Mouse (Mus musculus) heart, postnatal 0 days (tissue): ENCODE results near the gene Vapa. TPM values are rescaled to one million over a fixed set of nuclear protein-coding genes. Genes with fewer than 3 reads are reported as not detected.
"Not testable (repeated sequence)": the region's sequence is repeated elsewhere in the genome, so short reads cannot be mapped to it uniquely, and the experiment has no call there.

Experiments used
- ATAC-seq: fragments of 200-750 bp; cut with Nextera tagmentation; 2 replicates; pipeline ENCODE4 v1.8.0; 2017; ENCODE audit warnings: low read depth, moderate number of reproducible peaks, moderate library complexity; ENCODE audit not compliant: insufficient read depth
- DNase-seq: peaks from one replicate; pipeline ENCODE4 v3.0.0-alpha.2; 2016; ENCODE audit warnings: low spot score
- H3K27ac ChIP-seq: fragments of 300-500 bp; sonication (generic); 2 replicates; pipeline ENCODE4 v1.5.1; 2014; ENCODE audit warnings: low read depth, mild to moderate bottlenecking
- H3K27me3 ChIP-seq: fragments of 300-500 bp; sonication (generic); 2 replicates; pipeline ENCODE4 v1.6.1; 2014; ENCODE audit warnings: low read length, mixed read lengths; ENCODE audit not compliant: control insufficient read depth, insufficient read depth
- H3K36me3 ChIP-seq: fragments of 300-500 bp; sonication (generic); replicated peaks from 2 replicates; pipeline ENCODE4 v1.6.1; 2014; ENCODE audit warnings: low read length, mixed read lengths; ENCODE audit not compliant: control insufficient read depth, insufficient read depth
- H3K4me1 ChIP-seq: fragments of 300-500 bp; sonication (generic); 2 replicates; pipeline ENCODE4 v1.6.1; 2014; ENCODE audit warnings: antibody characterized with exemption; ENCODE audit not compliant: control insufficient read depth, insufficient read depth
- H3K4me2 ChIP-seq: fragments of 300-500 bp; sonication (generic); 2 replicates; pipeline ENCODE4 v1.6.1; 2014; ENCODE audit warnings: low read depth, mild to moderate bottlenecking, low read length, moderate library complexity
- H3K4me3 ChIP-seq: fragments of 300-500 bp; sonication (generic); 2 replicates; pipeline ENCODE4 v1.5.1; 2014; ENCODE audit warnings: low read depth, low read length
- H3K9ac ChIP-seq: fragments of 300-500 bp; sonication (generic); replicated peaks from 2 replicates; pipeline ENCODE4 v1.6.1; 2014; ENCODE audit warnings: low read depth, low read length, mixed read lengths
- H3K9me3 ChIP-seq: fragments of 300-500 bp; sonication (generic); replicated peaks from 2 replicates; pipeline ENCODE4 v1.6.1; 2016; ENCODE audit warnings: low read length; ENCODE audit not compliant: control insufficient read depth
- CTCF ChIP-seq: IDR thresholded peaks from 2 replicates; pipeline ENCODE4 v1.5.1; 2016; ENCODE audit warnings: antibody characterized with exemption, control low read depth, low read depth
- EP300 ChIP-seq: IDR thresholded peaks from 2 replicates; pipeline ENCODE4 v1.6.1; 2016; ENCODE audit warnings: antibody characterized with exemption, low read depth
- WGBS: fragments of 180-500 bp; shearing (Covaris S2); extraction: QIAGEN DNeasy Blood & Tissue Kit; methylation state at CpG from one replicate; pipeline ENCODE4 v1.1.7; 2014; 5-methylcytosine and 5-hydroxymethylcytosine counted together
- polyA plus RNA-seq: library from polyadenylated mRNA; unstranded; fragments of >200 nt; fragmentation: Nextera tagmentation; extraction: Ambion mirVana; gene quantifications from 2 replicates; pipeline ENCODE4 v1.2.1, GENCODE M21; 2015
- total RNA-seq: library from RNA; depleted of rRNA; stranded (reverse); fragments of >200 nt; gene quantifications from 2 replicates; pipeline ENCODE4 v1.2.3, GENCODE M21; 2014; ENCODE audit warnings: low replicate concordance; rRNA removed

Vapa gene
- total and polyA plus RNA-seq, 2 experiments from 2014 or later = 49.8 to 139 TPM

GRCm38 (mm10) chr17:65540441-65541272 is 72.7 kb downstream of the Vapa start, which contains the start of gene Tmem232:
Gene Tmem232 (minus strand): TSS chr17:65540782.
- Histone ChIP-seq H3K27me3 (no peaks in the 10 kb centered on the region), H3K9ac (peak within 1 kb of the TSS; percentile 51), H3K36me3 (no peaks in the 10 kb centered on the region), H3K4me1 (no peaks in the 10 kb centered on the region), H3K27ac (peak within 1 kb of the TSS; percentile 49), H3K4me3 (peak within 1 kb of the TSS; percentile 49), H3K9me3 (no peaks in the 10 kb centered on the region), H3K4me2 (peak within 1 kb of the TSS; percentile 67)
- ATAC-seq = peak; percentile 89
- WGBS = 13% methylated on average over 26 of the region's 26 CpGs
- peak; percentile 58 for TF ChIP-seq CTCF
- TF ChIP-seq EP300 = no peak
- peak; percentile 69 for DNase-seq

DNA sequence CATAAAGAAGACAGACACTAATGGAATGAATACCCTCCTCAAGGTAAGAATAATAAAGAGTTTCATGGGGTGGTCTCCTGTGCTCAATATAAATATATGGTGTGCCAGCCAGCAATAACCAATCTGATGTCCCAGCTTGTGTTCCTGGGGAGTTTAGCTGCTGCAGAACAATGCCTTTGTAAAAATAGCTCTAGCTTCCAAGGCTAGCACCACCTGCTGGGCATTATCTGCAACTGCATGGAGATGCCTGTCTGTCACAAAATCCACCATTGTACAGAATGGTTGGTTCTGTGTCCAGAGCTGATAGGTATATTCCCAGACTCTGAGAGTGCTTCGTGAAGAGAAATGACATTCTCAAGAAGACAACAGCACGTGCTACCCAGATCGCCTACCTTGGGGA is 77.2 kb downstream of the Vapa start:
- WGBS = 11% methylated on average over 3 of the region's 3 CpGs
- Histone ChIP-seq H3K27me3 (no peaks in the 10 kb centered on the region), H3K4me1 (no peaks in the 10 kb centered on the region), H3K9me3 (no peaks in the 10 kb centered on the region), H3K4me3 (no peak overlapping the region), H3K9ac (no peak overlapping the region), H3K27ac (no peak overlapping the region), H3K36me3 (no peaks in the 10 kb centered on the region), H3K4me2 (no peak overlapping the region)
- DNase-seq (peak; percentile 53), ATAC-seq (no peak)
- TF ChIP-seq EP300 = no peak
- TF ChIP-seq CTCF = peak; percentile 90

DNA sequence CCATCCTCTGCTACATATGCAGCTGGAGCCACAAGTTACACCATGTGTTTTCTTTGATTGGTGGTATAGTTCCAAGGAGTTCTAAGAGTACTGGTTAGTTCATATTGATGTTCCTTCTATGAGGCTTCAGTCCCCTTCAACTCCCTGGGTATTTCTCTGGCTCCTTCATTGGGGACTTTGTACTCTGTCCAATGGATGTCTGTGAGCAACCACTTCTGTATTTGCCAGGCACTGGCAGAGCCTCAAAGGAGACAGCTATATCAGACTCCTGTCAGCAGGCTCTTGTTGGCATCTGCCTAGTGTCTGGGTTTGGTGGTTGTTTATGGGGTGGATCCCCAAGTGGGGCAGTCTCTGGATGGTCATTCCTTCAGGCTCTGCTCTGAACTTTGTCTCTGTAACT is 81.0 kb downstream of the Vapa start:
- H3K27ac ChIP-seq, H3K36me3 ChIP-seq, H3K4me3 ChIP-seq, DNase-seq, ATAC-seq, H3K4me2 ChIP-seq, H3K9me3 ChIP-seq, H3K9ac ChIP-seq, H3K4me1 ChIP-seq, H3K27me3 ChIP-seq: not testable (repeated sequence)

Other genes starting within 250 kb of the Vapa start
- not detected in 2 replicates for gene Tmem232, start 72.8 kb downstream of the Vapa start, total RNA-seq
- 0.18 and 0.23 TPM in 2 replicates for gene Tmem232, start 72.8 kb downstream of the Vapa start, polyA plus RNA-seq
- gene Txndc2, start 28.6 kb upstream of the Vapa start, total RNA-seq = not detected in 2 replicates
- gene Txndc2, start 28.6 kb upstream of the Vapa start, polyA plus RNA-seq = 0.16 and 0.18 TPM in 2 replicates
- 38.1 and 44.1 TPM in 2 replicates for gene Rab31, start 159.2 kb upstream of the Vapa start, total RNA-seq
- 20.7 and 22.5 TPM in 2 replicates for gene Rab31, start 159.2 kb upstream of the Vapa start, polyA plus RNA-seq
- gene Ppp4r1, start 169.0 kb upstream of the Vapa start, total RNA-seq = 29.2 and 52.4 TPM in 2 replicates
- gene Ppp4r1, start 169.0 kb upstream of the Vapa start, polyA plus RNA-seq = 19.5 and 22.0 TPM in 2 replicates